9 mouse cellular contexts compared by ENCODE assay signal in the genomic region with DNA sequence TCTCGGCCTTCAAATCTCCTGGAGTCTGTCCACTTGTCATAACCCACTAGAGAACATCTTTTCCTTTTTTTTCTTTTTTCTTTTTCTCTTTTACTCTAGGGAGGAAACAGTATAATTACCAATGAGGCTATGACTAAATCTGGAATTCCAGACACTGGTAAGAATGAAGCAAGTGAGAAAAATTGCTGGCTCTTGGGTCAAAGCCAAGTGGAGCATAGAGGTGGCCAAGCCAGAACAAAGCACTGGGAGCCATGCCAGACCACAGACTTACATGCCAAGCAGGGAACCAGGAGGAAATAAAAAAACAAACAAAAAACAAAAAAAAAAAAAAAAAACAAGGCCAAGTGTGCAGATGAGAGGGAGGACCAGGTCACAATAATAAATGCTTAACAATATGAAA. TPM values are rescaled to one million over a fixed set of nuclear protein-coding genes. Genes with fewer than 3 reads are reported as not detected.
DNase-seq lines count a peak whose midpoint lies in the region; ATAC-seq lines count a peak whose summit lies in the region.
"Had no signal": no experiment of that assay in that cellular context is flagged by ENCODE, and none has a peak within 500 bp of the region (broad histone marks: within the 10 kb centered on the region; RNA-seq: fewer than 3 reads in every experiment).

No protein-coding gene starts in this region.

- ATAC-seq in midbrain, embryonic 11.5 days (ENCODE audit: low FRiP score) = no peak

- WGBS in midbrain, embryonic 11.5 days = 65% methylated on average over 1 of the region's 1 CpGs

- H3K27ac ChIP-seq in midbrain, embryonic 11.5 days (ENCODE audit: low read depth, low read length) = no peak overlapping the region

- no peak overlapping the region for H3K9ac ChIP-seq in midbrain, embryonic 11.5 days (ENCODE audit: low read length)

- no peak overlapping the region for H3K4me3 ChIP-seq in midbrain, embryonic 11.5 days (ENCODE audit: low read depth, low read length)

- no peaks in the 10 kb centered on the region for H3K27me3 ChIP-seq in midbrain, embryonic 11.5 days (ENCODE audit: control insufficient read depth, insufficient read depth, low read length)

- no peaks in the 10 kb centered on the region for H3K9me3 ChIP-seq in midbrain, embryonic 11.5 days (ENCODE audit: control insufficient read depth, low read length)

- H3K4me1 ChIP-seq in midbrain, embryonic 11.5 days (ENCODE audit: control insufficient read depth, insufficient read depth, low read length) = no peaks in the 10 kb centered on the region

- no peak overlapping the region for H3K4me2 ChIP-seq in midbrain, embryonic 11.5 days

- peak; percentile 5 to 32 for DNase-seq in left cerebral cortex, postnatal 10 days (ENCODE audit: extremely low spot score in 1 of 2, low spot score in 2 of 2)
- DNase-seq in left cerebral cortex, adult 8-10 months (ENCODE audit: low spot score in 2 of 2) = no peak
- peak; percentile 78 for DNase-seq in adrenal gland, postnatal 14 days
- DNase-seq in cerebellum, postnatal 10 days = peak; percentile 84 to 87
- DNase-seq in kidney, postnatal 36 days = peak; percentile 52 to 77
- DNase-seq in right cerebral cortex, postnatal 4 days = peak; percentile 34
- no peak for DNase-seq in embryo, embryonic 10 days (ENCODE audit: low spot score)
- no peak for DNase-seq in midbrain, embryonic 11.5 days (ENCODE audit: low spot score, missing footprints)

- intact Hi-C loops in left cerebral cortex, postnatal 10 days (cut with DNase I) = no loop called here

- H3K36me3 ChIP-seq in midbrain, embryonic 11.5 days (ENCODE audit: control insufficient read depth, insufficient read depth, low read length) = no peaks in the 10 kb centered on the region

RNA-seq across cellular contexts. Expression of a gene that starts 35.6 kb away (rescaled TPM):
- 10 to 100 TPM; 39.1 to 41.5 TPM for total RNA-seq in left cerebral cortex, postnatal 10 days (2021)
- 10 to 100 TPM in 3 of 4 experiments, 1 to 10 TPM in 1; 9.9 to 15.3 (median 11.8) TPM for total RNA-seq in left cerebral cortex, adult 8-10 months (2022)
- not detected in 2 replicates for total RNA-seq in adrenal gland, postnatal 14 days (2021)
- 0.16 and 0.21 TPM in 2 replicates for polyA plus RNA-seq in midbrain, embryonic 11.5 days (2014; fragmentation: Nextera tagmentation; extraction: Ambion mirVana)
- total RNA-seq: neutrophil, adult 5-6 weeks had no signal

Comparison
In these comparisons a context has a peak if more than half of its experiments do, and no peak if none do; other contexts are left out.
1. DNase-seq: peak in left cerebral cortex, postnatal 10 days (2 of 2), adrenal gland, postnatal 14 days (single experiment), cerebellum, postnatal 10 days (2 of 2), kidney, postnatal 36 days (2 of 2) and right cerebral cortex, postnatal 4 days (single experiment); none in left cerebral cortex, adult 8-10 months (0 of 2), embryo, embryonic 10 days (single experiment) and midbrain, embryonic 11.5 days (single experiment).
2. RNA of a gene that starts 35.6 kb away (total RNA-seq): 39.1 to 41.5 TPM in left cerebral cortex, postnatal 10 days and 9.9 to 15.3 TPM in left cerebral cortex, adult 8-10 months; not detected in adrenal gland, postnatal 14 days; every median in the first group is over 10 times any median in the second.